Mouse (Mus musculus) forebrain, embryonic 15.5 days (tissue): ENCODE measurements at regions not wholly inside any gene's neighbourhood (a gene's known extent, or its start where the extent isn't known, plus 50 kb on each side); places are given as distances from the start of the nearest gene placed in this dataset.

Source experiments
- ATAC-seq: fragments of 200-750 bp; cut with Nextera tagmentation; replicated peaks from 2 replicates; pipeline ENCODE4 v1.8.0; 2017; ENCODE audit warnings: mild to moderate bottlenecking, moderate TSS enrichment, moderate library complexity
- H3K27ac ChIP-seq: fragments of 300-500 bp; sonication (generic); replicated peaks from 2 replicates; pipeline ENCODE4 v1.5.1; 2015; ENCODE audit warnings: mild to moderate bottlenecking, inconsistent platforms
- H3K27me3 ChIP-seq: fragments of 300-500 bp; sonication (generic); 2 replicates; pipeline ENCODE4 v1.6.1; 2015; ENCODE audit warnings: inconsistent platforms
- H3K36me3 ChIP-seq: fragments of 300-500 bp; sonication (generic); 2 replicates; pipeline ENCODE4 v1.6.1; 2015; ENCODE audit warnings: mild to moderate bottlenecking, inconsistent platforms
- H3K4me1 ChIP-seq: fragments of 300-500 bp; sonication (generic); 2 replicates; pipeline ENCODE4 v1.6.1; 2015; ENCODE audit warnings: inconsistent platforms
- H3K4me2 ChIP-seq: fragments of 300-500 bp; sonication (generic); replicated peaks from 2 replicates; pipeline ENCODE4 v1.6.1; 2015; ENCODE audit warnings: mild to moderate bottlenecking, inconsistent platforms
- H3K4me3 ChIP-seq: fragments of 300-500 bp; sonication (generic); 2 replicates; pipeline ENCODE4 v1.5.1; 2015; ENCODE audit warnings: mild to moderate bottlenecking, inconsistent platforms
- H3K9ac ChIP-seq: fragments of 300-500 bp; sonication (generic); replicated peaks from 2 replicates; pipeline ENCODE4 v1.6.1; 2015; ENCODE audit warnings: mild to moderate bottlenecking, inconsistent platforms
- H3K9me3 ChIP-seq: fragments of 300-500 bp; sonication (generic); 2 replicates; pipeline ENCODE4 v1.6.1; 2016; ENCODE audit warnings: inconsistent platforms
- WGBS: fragments of 180-500 bp; shearing (Covaris S2); methylation state at CpG from one replicate; pipeline ENCODE4 v1.1.7; 2015; ENCODE audit warnings: mixed read lengths; 5-methylcytosine and 5-hydroxymethylcytosine counted together

- H3K27me3 ChIP-seq = no peaks in the 10 kb centered on the region
- peak; percentile 78 for ATAC-seq
- peaks cover 14% of the 10 kb centered on the region for H3K4me1 ChIP-seq
- H3K36me3 ChIP-seq = no peaks in the 10 kb centered on the region
- H3K27ac ChIP-seq = peak overlapping the region; percentile 69
- H3K4me3 ChIP-seq = no peak overlapping the region
- 8% methylated on average over 14 of the region's 14 CpGs for WGBS
- no peak overlapping the region for H3K4me2 ChIP-seq
- no peak overlapping the region for H3K9ac ChIP-seq
- H3K9me3 ChIP-seq = no peaks in the 10 kb centered on the region
Measured at GRCm38 (mm10) chr14:24606444-24607173, 119.7 kb downstream of the Rps24 start.

DNA sequence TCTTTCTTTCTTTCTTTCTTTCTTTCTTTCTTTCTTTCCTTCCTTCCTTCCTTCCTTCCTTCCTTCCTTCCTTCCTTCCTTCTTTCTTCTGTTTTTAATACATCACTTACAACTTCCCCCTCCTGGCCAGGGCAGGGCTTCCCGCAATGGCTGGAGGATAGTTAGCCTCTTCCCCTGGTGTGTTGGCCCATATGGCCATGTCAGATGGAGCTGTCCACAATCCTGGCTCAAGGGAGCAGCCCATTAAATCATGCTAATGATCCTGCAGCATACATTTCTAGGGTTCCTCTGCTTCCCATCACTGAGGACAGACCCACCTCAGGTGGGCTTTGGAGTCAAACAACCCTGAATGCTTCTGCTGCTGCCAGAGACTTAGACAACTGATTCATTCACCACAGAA is 121.4 kb downstream of the Rps24 start:
- no peak overlapping the region for H3K9ac ChIP-seq
- no peak overlapping the region for H3K4me2 ChIP-seq
- WGBS = 88% methylated on average over 1 of the region's 1 CpGs
- H3K9me3 ChIP-seq = no peaks in the 10 kb centered on the region
- H3K27ac ChIP-seq = no peak overlapping the region
- H3K36me3 ChIP-seq = no peaks in the 10 kb centered on the region
- H3K4me1 ChIP-seq = peaks cover 24% of the 10 kb centered on the region
- H3K4me3 ChIP-seq = no peak overlapping the region
- ATAC-seq = no peak
- H3K27me3 ChIP-seq = no peaks in the 10 kb centered on the region

- Histone ChIP-seq H3K9ac (no peak overlapping the region), H3K27me3 (no peaks in the 10 kb centered on the region), H3K4me2 (no peak overlapping the region), H3K4me3 (no peak overlapping the region), H3K36me3 (no peaks in the 10 kb centered on the region), H3K27ac (peak overlapping the region; percentile 62), H3K4me1 (peaks cover 32% of the 10 kb centered on the region), H3K9me3 (no peaks in the 10 kb centered on the region)
- ATAC-seq = no peak
- 50% methylated on average over 4 of the region's 4 CpGs for WGBS
Measured at GRCm38 (mm10) chr14:24612254-24612995, 125.5 kb downstream of the Rps24 start.

GRCm38 (mm10) chr14:24615776-24616175 is 128.9 kb downstream of the Rps24 start:
- Histone ChIP-seq H3K9me3 (no peaks in the 10 kb centered on the region), H3K4me2 (no peak overlapping the region), H3K4me3 (no peak overlapping the region), H3K9ac (no peak overlapping the region), H3K27me3 (no peaks in the 10 kb centered on the region), H3K4me1 (peaks cover 53% of the 10 kb centered on the region), H3K27ac (peak overlapping the region; percentile 95), H3K36me3 (no peaks in the 10 kb centered on the region)
- no peak for ATAC-seq
- WGBS = 59% methylated on average over 3 of the region's 3 CpGs

GRCm38 (mm10) chr14:24616306-24617125 is 129.6 kb downstream of the Rps24 start:
- Histone ChIP-seq H3K27ac (peak overlapping the region; percentile 95), H3K9ac (peak overlapping the region; percentile 30; the same call in 1 of the 2 replicates), H3K36me3 (no peaks in the 10 kb centered on the region), H3K4me3 (no peak overlapping the region), H3K4me2 (peak overlapping the region; percentile 7), H3K4me1 (peaks cover 53% of the 10 kb centered on the region), H3K27me3 (no peaks in the 10 kb centered on the region), H3K9me3 (no peaks in the 10 kb centered on the region)
- WGBS = 10% methylated on average over 10 of the region's 10 CpGs
- ATAC-seq = no peak; the same call in 1 of the 2 replicates

DNA sequence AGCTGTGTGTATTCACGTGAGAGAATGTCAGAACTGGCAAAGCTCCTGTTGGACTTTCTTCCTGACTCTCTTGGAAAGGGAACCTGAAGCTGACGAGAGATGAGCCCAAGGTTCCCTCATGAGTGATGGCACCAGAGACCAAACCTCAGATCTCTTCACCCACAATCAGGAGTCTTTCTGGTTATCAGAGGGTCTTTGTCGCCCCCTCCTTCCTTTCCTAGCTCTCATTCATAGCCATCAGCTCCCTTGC is 130.1 kb downstream of the Rps24 start:
- no peak overlapping the region for H3K4me3 ChIP-seq
- no peaks in the 10 kb centered on the region for H3K27me3 ChIP-seq
- 10% methylated on average over 3 of the region's 3 CpGs for WGBS
- H3K4me1 ChIP-seq = peaks cover 53% of the 10 kb centered on the region
- ATAC-seq = peak; percentile 1; the same call in 1 of the 2 replicates
- no peaks in the 10 kb centered on the region for H3K9me3 ChIP-seq
- no peaks in the 10 kb centered on the region for H3K36me3 ChIP-seq
- peak overlapping the region; percentile 7 for H3K4me2 ChIP-seq
- peak overlapping the region; percentile 30 for H3K9ac ChIP-seq
- peak overlapping the region; percentile 95 for H3K27ac ChIP-seq

DNA sequence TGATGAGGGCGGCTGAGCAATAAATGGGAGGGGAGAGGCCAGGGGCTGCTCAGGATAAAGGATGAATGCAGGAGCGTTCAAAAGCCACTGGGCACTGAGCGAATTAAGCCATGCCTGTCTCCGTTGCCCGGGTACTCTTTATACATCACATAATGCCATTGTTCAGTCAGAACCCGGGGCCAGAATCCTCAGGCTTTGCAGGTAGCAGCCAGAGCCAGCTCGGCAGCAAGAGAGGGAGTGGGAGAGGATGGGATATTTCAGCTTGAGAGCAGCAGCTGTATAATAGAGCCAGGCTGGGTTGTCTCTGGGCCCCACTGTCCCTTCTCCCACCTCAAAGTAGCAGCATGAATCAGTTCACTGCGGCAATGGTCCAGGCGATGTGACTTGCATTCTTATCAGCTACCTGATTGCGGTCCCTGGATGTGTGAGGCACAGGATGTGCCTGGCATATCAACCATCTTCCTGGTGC is 130.5 kb downstream of the Rps24 start:
- Histone ChIP-seq H3K27ac (peak overlapping the region; percentile 95), H3K36me3 (no peaks in the 10 kb centered on the region), H3K4me2 (peak overlapping the region; percentile 7), H3K27me3 (no peaks in the 10 kb centered on the region), H3K9ac (peak overlapping the region; percentile 30), H3K9me3 (no peaks in the 10 kb centered on the region), H3K4me3 (no peak overlapping the region), H3K4me1 (peaks cover 51% of the 10 kb centered on the region)
- 6% methylated on average over 10 of the region's 10 CpGs for WGBS
- ATAC-seq = peak; percentile 78

DNA sequence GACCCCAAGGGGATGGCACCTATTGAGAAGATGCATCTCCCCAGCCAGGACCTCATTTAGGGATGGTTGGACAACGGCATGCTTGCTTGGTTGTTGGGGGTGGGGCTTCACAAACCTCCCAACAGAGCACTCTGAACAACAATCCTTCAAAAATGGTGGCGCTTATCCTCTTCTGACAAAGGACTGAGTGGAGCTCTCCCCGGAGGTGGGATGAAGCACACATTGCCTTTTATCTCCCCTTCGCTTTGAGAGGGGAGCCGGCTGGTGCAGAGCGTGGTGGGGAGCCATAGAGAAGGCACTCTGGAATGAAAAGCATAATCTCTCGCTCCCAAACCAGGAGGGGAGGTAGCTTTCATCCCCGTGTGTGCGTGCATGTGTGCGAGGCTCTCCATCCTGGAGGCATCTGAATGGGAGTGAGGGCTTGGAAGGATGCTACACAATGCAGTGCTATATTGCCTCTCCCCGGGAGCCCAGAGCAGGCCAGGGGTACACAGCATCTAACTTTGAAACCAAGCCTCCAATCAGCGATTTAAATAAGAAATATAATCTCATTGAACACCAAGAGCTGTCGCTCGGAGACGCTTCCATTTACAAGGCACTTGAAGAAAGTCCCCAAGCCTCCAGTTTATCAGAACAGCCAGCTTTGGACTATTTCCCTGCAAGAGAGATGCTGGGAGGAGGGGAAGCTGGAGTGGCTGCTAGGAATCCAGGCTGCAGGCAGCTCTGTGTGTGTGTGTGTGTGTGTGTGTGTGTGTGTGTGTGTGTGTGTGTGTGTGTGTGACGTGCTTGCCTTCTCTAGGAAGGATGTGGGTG is 131.5 kb downstream of the Rps24 start:
- peak overlapping the region; percentile 30 for H3K9ac ChIP-seq
- ATAC-seq = peak; percentile 65
- peak overlapping the region; percentile 95 for H3K27ac ChIP-seq
- H3K4me2 ChIP-seq = peak overlapping the region; percentile 7; the same call in 1 of the 2 replicates
- H3K36me3 ChIP-seq = no peaks in the 10 kb centered on the region
- 5% methylated on average over 16 of the region's 16 CpGs for WGBS
- H3K4me3 ChIP-seq = no peak overlapping the region
- peaks cover 43% of the 10 kb centered on the region for H3K4me1 ChIP-seq
- no peaks in the 10 kb centered on the region for H3K9me3 ChIP-seq
- no peaks in the 10 kb centered on the region for H3K27me3 ChIP-seq

- ATAC-seq = no peak
- Histone ChIP-seq H3K36me3 (no peaks in the 10 kb centered on the region), H3K27me3 (no peaks in the 10 kb centered on the region), H3K4me3 (no peak overlapping the region), H3K9me3 (no peaks in the 10 kb centered on the region), H3K4me1 (no peaks in the 10 kb centered on the region), H3K27ac (no peak overlapping the region), H3K4me2 (no peak overlapping the region), H3K9ac (no peak overlapping the region)
- 86% methylated on average over 1 of the region's 1 CpGs for WGBS
Measured at GRCm38 (mm10) chr14:24631994-24632393, 145.1 kb downstream of the Rps24 start.

- Histone ChIP-seq H3K36me3 (no peaks in the 10 kb centered on the region), H3K4me2 (no peak overlapping the region), H3K4me1 (peaks cover 41% of the 10 kb centered on the region), H3K9me3 (no peaks in the 10 kb centered on the region), H3K27ac (0 out of 2 replicates have a peak overlapping the region, but pooled peaks have one; percentile 0), H3K4me3 (no peak overlapping the region), H3K9ac (no peak overlapping the region), H3K27me3 (no peaks in the 10 kb centered on the region)
- WGBS = 61% methylated on average over 5 of the region's 5 CpGs
- ATAC-seq = no peak
Measured at GRCm38 (mm10) chr14:24641853-24642252, 154.9 kb downstream of the Rps24 start.

- H3K4me3 ChIP-seq = no peak overlapping the region
- WGBS = 10% methylated on average over 6 of the region's 6 CpGs
Measured at GRCm38 (mm10) chr14:24644117-24644808, 157.3 kb downstream of the Rps24 start.

More at GRCm38 (mm10) chr14:24644117-24644808, 157.3 kb downstream of the Rps24 start:
- H3K9me3 ChIP-seq = no peaks in the 10 kb centered on the region
- no peak overlapping the region for H3K9ac ChIP-seq
- peaks cover 45% of the 10 kb centered on the region for H3K4me1 ChIP-seq
- no peak overlapping the region for H3K4me2 ChIP-seq
- peak overlapping the region; percentile 81 for H3K27ac ChIP-seq
- no peaks in the 10 kb centered on the region for H3K27me3 ChIP-seq
- no peaks in the 10 kb centered on the region for H3K36me3 ChIP-seq
- peak; percentile 75 for ATAC-seq
